Mouse (Mus musculus) duodenum, adult 2 months (tissue): ENCODE results near the gene Tmem86b. TPM values are rescaled to one million over a fixed set of nuclear protein-coding genes. Genes with fewer than 3 reads are reported as not detected.

ENCODE experiments used
- polyA plus RNA-seq: library from polyadenylated mRNA; depleted of rRNA; stranded (reverse); fragments of >200 nt; gene quantifications from 2 replicates; pipeline ENCODE4 v1.2.3, GENCODE M21; 2012; ENCODE audit warnings: low replicate concordance; rRNA removed

The Tmem86b gene
- 185 and 471 TPM in 2 replicates for polyA plus RNA-seq

GRCm38 (mm10) chr7:4631031-4631430 is at the start of gene Tmem86b:
Tmem86b (minus strand) TSS chr7:4631422.

GRCm38 (mm10) chr7:4658912-4659551 is 27.8 kb upstream of the Tmem86b start, which contains the start of gene Ppp6r1:
Ppp6r1 (minus strand) TSS chr7:4659019.

GRCm38 (mm10) chr7:4603873-4604272 is 27.3 kb downstream of the Tmem86b start, which contains the start of gene Ptprh:
Ptprh (minus strand) TSS chr7:4604041.

Other genes with a start within 250 kb of the Tmem86b start
- 0.02 TPM in 2 replicates for gene Gp6, start 233.7 kb downstream of the Tmem86b start, polyA plus RNA-seq
- gene Rdh13, start 185.8 kb downstream of the Tmem86b start, polyA plus RNA-seq, result 11.8 and 13.8 TPM in 2 replicates
- 0.15 and 2.6 TPM in 2 replicates for gene Eps8l1, start 170.7 kb downstream of the Tmem86b start, polyA plus RNA-seq
- 66.8 and 106 TPM in 2 replicates for gene Ppp1r12c, start 129.7 kb downstream of the Tmem86b start, polyA plus RNA-seq
- 0.16 and 0.62 TPM in 2 replicates for gene Tnnt1, start 115.0 kb downstream of the Tmem86b start, polyA plus RNA-seq
- 1.9 and 2.2 TPM in 2 replicates for gene Tnni3, start 107.2 kb downstream of the Tmem86b start, polyA plus RNA-seq
- 1.6 and 2.1 TPM in 2 replicates for gene Dnaaf3, start 99.0 kb downstream of the Tmem86b start, polyA plus RNA-seq
- 4.5 and 5.8 TPM in 2 replicates for gene Syt5, start 83.9 kb downstream of the Tmem86b start, polyA plus RNA-seq
- gene Ptprh, start 27.4 kb downstream of the Tmem86b start, polyA plus RNA-seq, result 37.2 and 75.8 TPM in 2 replicates
- gene Ppp6r1, start 27.6 kb upstream of the Tmem86b start, polyA plus RNA-seq, result 104 and 147 TPM in 2 replicates
- gene Hspbp1, start 53.6 kb upstream of the Tmem86b start, polyA plus RNA-seq, result 31.7 and 34.2 TPM in 2 replicates
- 2.1 and 3.8 TPM in 2 replicates for gene Brsk1, start 59.2 kb upstream of the Tmem86b start, polyA plus RNA-seq
- 44.7 and 105 TPM in 2 replicates for gene Tmem150b, start 93.8 kb upstream of the Tmem86b start, polyA plus RNA-seq
- gene Kmt5c, start 108.7 kb upstream of the Tmem86b start, polyA plus RNA-seq, result 208 and 341 TPM in 2 replicates
- 8.1 and 47.7 TPM in 2 replicates for gene Cox6b2, start 121.7 kb upstream of the Tmem86b start, polyA plus RNA-seq
- gene Fam71e2, start 139.9 kb upstream of the Tmem86b start, polyA plus RNA-seq, result not detected in 2 replicates
- gene Il11, start 151.4 kb upstream of the Tmem86b start, polyA plus RNA-seq, result 0.21 and 0.53 TPM in 2 replicates
- not detected in 2 replicates for gene Tmem190, start 151.5 kb upstream of the Tmem86b start, polyA plus RNA-seq
- gene Tmem238, start 158.2 kb upstream of the Tmem86b start, polyA plus RNA-seq, result 245 and 842 TPM in 2 replicates
- gene Rpl28, start 161.5 kb upstream of the Tmem86b start, polyA plus RNA-seq, result 347 and 393 TPM in 2 replicates
- 184 and 256 TPM in 2 replicates for gene Ube2s, start 181.2 kb upstream of the Tmem86b start, polyA plus RNA-seq
- gene Shisa7, start 213.3 kb upstream of the Tmem86b start, polyA plus RNA-seq, result 0.19 and 3.1 TPM in 2 replicates
- gene Isoc2b, start 238.8 kb upstream of the Tmem86b start, polyA plus RNA-seq, result 31.8 and 33.1 TPM in 2 replicates
- 34.1 and 38.8 TPM in 2 replicates for gene Isoc2a, start 245.7 kb upstream of the Tmem86b start, polyA plus RNA-seq